Mouse (Mus musculus) brain, adult 2 months (tissue): ENCODE data around the gene Calcoco2.
"Not testable (repeated sequence)": the region's sequence is repeated elsewhere in the genome, so short reads cannot be mapped to it uniquely, and the experiment has no call there.

Source experiments
- DNase-seq: peaks from one replicate; pipeline ENCODE4 v3.0.0; 2011; ENCODE audit warnings: low read depth, low spot score

Gene Calcoco2

DNA sequence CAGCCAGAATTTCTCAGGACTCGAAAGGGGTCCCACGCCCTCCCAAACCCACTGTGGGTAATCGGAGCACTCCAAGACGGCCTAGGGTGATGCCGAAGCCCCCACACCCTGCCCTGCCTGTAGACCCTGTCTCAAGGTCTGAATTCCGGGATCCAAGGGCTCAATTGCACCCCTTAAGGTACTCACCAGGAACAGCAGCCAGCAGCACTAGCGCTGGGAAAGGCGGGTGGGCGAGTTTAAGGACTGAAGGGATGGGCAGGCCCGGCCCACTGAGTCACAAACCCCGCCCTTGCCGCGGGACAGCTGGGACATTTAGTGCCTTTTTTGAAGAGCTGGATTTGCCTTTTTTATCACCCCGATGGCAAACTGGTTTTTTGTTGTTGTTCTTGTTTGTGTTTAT, at the start of gene Calcoco2:
Calcoco2 (minus strand) TSS at position 214 of the 400 bp plus-strand sequence.
- DNase-seq = no peak

DNA sequence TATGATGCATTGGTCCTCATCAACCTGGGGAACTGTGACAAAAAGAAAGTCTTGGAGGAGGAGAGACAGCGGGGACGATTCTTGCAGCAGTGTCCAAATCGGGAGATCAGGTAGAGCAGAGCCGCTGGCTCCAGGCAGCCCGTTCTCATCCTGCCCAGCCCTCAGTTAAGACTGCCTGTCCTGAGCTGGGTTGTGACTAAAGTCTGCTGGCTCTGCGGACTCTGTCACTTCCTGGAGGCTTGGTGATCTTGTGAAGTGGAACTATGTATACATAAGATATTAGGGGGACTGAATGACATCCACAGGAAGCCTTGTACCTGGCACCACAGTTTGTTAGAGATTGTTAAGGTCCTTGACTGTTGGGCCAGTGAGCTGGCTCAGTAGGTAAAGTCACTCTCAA, 35.7 kb upstream of the Calcoco2 start:
- DNase-seq = no peak

DNA sequence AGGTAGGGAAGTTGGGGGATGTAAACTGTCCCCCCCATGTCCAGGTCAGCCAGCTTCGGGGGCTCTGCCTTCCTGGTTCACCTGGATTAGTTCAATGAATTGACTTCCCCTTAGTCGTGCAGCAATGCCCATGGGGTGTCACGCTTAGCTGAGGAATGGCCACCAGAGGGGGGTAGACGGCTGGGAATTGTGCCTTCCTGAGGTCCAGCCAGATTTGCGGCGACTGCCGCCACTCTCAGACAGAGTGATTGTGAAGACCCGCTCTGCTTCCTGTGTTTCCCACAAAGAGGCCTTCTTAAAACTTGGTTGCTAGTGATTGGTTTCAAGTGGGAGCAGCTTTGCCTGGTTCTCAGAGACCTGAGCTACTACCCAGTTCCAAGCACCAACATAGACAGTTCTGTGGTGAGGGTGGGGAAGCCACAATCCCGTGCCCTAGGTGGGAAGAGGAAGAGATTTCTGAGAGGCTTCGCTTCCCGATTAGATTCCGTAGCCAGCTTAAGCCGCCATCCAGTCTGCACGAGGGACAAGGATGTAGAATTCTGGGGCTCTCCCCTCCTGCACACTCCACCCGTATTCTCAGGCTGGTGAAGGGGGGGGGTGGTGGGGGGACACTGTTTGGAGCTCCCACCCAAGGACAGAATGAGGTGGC, 34.0 kb upstream of the Calcoco2 start:
- DNase-seq = peak; percentile 61

DNA sequence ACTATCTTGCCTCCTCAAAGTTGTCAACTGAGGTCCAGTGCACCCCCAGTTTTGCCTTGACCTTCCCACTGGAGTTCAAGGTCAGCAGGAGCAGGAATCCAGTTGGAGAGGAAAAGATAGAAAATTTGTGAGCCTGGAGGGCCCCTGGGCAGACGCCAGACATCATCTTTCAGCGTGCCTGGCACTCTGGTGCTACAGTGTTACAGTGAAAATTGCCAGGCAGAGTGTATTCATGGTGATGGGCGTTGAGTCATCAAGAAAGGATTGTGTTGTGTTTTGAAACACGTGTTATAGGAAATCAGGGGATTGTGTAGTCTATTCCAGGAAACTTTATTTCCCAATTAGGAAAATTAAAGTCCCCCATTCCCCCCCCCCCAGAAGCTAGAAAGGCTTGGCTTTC, 32.0 kb upstream of the Calcoco2 start:
- no peak for DNase-seq

DNA sequence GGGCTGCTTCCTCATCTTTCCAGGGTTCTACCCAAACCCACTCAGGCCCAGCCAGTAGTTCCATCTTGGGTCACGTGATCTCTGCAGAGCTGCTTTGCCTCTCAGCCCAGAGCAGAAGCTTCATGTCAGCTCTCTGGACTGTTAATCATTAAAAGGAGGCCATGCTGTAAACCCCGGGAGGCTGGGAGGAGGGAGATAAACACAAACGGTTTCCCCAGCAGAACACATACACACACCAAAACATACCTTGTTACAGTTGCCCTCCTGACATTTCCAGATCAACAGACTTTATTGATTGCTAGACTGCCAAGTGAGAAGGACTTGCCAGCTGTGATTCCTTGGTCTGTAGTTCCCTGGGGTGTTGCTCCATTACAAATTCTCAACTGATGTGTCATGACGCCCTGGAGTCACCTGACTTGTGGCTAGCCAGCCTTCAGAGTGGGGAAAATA, 29.0 kb upstream of the Calcoco2 start:
- no peak for DNase-seq

DNA sequence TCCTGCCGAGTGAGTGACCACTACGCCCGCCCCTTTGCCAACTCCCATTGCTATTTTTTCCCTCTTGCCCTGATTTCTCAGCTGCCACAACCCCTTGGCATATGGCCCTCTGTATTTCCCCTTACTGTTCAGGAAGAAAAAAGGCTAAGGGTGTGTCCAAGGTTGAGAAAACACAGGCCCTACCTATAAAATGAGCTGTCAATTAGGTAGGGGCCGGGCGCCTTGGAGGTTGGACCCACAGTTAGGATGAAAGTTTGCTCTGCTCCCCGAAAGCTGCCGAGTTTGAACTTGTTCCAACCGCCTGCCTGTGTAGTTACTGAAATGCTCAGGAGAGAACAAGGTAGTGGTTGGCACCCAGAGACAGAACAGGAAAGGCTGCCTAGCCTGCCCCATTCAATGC, 24.1 kb upstream of the Calcoco2 start:
- no peak for DNase-seq

DNA sequence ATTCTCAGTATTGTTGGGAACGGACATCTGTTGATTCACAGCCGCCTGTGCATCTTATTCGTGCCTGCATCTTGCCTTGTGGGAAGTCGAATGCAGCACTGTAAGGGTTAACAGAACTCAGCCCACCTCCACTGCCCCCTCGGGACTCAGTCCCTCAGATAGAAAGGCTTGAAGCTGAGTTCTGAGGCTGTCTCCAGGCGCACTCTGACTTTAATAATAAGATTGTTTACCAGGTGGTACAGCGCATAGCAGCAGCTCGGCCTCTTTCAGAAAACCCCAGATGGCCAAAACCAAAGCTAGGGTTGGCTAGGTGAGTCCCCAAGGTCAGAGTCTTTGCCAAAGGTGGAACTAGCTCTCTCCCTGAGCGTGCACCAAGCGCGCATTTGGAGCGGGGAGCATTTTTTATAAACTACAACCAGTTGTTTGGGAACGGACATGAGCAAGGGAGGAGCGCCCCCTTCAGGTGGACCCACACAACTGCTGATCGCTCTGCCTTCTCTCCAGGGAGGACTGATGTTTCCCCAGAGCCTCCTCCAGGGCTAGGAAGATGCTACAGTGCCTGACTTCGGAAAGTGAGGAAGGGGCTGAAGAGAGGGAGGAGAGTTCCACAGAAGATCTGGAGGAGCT, 21.6 kb upstream of the Calcoco2 start, which contains the start of gene Ttll6:
Ttll6 (plus strand) TSS at position 548 of the 627 bp plus-strand sequence.
- DNase-seq = peak; percentile 66

DNA sequence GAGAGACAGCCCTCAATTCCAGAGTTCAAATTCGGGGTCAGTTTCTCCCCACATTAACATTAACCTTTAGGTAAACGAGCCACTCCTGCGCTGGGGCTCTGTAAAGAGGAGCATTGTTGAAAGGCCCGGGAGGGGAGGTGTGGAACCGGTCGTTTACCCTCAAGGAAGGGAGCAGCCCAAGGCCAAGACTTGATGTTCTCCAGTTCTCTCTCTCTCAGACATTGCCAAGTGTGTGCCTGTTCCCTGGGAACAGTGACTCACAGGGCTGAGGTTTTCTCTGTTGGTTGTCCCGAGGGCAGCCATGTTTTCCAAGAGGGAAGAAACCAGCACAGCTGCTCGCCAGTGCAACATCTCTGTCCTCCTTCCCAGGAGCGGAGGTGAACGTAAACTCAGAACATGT, 18.8 kb upstream of the Calcoco2 start:
- DNase-seq = no peak

DNA sequence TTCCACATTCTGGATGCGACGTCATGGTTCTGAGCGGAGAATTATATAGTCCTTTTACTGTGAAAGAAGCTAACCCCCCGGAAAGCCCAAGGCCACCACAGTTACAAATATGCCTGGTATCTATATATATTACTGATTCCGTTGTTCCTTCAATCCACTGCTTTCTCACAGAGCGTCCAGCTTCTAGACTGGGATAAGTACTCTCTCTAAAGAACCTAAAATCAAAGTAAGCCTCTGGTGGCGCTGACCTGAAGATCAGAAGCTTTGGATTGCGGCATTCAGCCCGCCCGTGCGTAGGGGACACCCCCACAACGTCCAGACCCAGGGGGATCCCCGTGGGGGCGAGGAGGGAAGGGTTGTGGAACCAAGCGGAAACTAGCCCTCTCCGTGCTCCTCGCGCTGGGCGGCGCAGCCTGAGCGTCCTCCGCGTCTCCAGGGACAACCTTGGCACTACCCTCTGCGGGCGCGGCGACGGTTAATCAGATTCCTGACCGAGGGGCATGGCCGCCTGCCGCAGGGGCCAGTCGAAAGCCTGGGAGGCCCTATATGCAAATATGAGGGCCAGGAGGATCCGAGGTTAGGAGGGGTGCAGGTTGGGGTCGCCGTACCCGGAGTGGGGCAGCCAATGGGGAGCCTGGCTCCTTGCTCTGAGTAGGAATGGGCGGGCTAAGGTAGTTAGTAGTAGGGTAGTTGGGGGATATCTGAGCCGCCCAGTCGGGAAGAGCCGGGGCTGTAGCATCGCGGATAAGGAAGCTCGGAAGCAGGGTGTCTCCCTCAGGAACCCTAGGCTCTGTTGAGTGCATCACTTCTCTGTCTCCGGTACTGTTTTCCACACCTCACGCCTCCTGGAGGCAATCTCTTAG, 12.5 kb upstream of the Calcoco2 start:
- DNase-seq = no peak

DNA sequence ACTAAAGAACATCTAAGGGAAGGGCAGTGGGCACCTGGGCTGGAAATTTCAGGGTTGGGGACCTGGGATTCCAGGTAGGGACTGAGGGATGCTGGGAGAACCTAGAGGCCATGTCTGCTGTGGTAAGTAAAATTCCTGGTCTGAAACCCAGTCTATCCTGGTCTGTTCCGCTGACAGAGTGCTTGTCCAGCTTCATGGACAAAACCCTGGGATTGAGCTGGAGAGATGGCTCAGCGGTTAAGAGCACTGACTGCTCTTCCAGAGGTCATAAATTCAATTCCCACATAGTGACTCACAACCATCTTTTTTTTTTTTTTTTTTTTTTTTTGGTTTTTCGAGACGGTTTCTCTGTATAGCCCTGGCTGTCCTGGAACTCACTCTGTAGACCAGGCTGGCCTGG, 11.0 kb upstream of the Calcoco2 start:
- DNase-seq = not testable (repeated sequence)

DNA sequence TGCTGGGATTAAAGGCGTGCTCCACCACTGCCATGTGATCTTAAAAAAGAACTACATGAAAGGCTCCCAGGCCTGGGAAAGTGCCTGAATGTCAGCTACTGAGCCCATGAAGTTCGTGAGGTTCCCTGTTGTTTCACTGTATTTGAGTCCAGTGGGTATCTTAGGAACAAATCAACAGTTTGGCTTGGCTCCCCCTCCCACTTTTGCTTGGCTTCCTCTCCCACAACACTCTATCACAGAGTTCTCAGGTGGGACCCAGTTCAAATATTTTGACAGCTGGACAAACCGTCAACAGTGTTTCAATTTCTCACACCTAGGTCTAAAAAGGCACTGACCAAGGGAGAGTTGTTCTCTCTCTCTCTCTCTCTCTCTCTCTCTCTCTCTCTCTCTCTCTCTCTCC, 7.6 kb upstream of the Calcoco2 start:
- DNase-seq = no peak

DNA sequence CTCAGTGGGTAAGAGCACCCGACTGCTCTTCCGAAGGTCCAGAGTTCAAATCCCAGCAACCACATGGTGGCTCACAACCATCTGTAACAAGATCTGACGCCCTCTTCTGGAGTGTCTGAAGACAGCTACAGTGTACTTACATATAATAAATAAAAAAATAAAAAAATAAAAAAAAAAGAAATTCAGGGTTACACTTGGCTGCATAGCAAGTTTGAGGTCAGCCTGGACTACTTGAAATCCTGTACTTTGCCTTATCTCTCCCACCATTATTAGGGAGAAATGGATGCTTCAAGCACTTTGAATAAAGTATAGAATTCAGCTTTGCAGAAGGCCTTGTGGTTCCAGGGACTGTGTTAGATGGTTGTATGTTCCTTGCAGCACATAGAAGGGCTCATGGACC, 5.2 kb upstream of the Calcoco2 start:
- not testable (repeated sequence) for DNase-seq

DNA sequence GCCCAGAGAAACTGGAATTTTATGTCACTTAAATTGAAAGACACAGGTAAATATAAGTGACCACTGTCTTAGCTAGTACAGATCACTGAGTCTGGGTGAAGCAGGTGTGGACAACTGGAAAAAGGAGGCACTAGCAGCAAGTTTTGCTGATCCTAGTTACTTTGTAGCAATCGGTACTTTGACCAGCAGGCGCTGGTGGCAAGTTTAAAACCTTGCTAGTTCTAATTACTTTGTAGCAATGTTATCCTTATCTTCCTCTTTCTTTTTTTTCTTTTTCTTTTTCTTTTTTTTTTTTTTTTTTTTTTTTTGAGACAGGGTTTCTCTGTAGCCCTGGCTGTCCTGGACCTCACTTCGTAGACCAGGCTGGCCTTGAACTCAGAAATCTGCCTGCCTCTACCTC, 4.4 kb upstream of the Calcoco2 start:
- DNase-seq = no peak

DNA sequence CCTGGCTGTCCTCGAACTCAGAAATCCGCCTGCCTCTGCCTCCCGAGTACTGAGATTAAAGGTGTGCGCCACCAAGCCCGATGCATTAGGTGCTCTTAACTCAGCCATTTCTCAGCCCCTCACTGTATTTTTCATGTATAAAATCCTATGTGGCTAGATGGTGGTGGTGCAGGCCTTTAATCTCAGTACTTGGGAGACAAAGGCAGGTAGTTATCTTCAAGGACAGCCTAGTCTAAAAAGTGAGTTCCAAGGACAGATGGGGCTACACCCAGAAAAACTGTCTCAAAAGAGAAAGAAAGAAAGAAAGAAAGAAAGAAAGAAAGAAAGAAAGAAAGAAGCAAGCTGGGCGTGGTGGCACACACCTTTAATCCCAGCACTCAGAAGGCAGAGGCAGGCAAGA, 3.7 kb upstream of the Calcoco2 start:
- DNase-seq = no peak

DNA sequence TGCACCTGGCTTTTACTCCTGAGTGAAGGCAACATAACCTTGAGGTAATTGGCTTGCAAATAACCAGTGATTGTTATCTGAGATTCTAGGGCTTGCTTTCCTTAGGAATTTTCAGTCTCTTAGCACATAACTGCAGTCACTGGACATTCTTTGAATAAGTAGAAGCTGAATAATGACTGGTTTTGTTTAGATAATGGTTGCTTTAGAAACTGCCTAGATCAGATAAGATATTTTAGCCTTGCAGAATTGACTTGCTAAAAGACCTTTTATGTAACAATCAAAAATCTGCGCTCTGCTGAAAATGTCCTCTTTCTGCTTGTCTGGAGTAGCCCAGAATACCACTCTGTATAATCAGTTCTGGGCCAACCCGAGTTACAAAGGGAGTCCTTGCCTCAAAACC, 2.3 kb upstream of the Calcoco2 start:
- no peak for DNase-seq

DNA sequence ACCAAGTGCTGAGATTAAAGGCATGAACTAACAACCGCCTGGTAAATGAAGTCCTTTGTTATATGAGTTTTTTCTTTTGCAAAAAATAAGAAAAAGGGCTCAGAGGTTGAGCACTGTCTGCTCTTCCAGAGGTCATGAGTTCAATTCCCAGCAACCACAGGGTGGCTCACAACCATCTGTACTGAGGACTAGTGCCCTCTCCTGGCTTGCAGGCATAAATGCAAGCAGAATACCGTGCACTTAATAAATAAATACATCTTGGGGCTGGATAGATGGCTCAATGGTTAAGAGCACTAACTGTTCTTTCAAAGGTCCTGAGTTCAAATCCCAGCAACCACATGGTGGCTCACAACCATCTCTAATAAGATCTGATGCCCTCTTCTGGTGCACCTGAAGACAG, 814 bp downstream of the Calcoco2 start:
- DNase-seq = not testable (repeated sequence)

DNA sequence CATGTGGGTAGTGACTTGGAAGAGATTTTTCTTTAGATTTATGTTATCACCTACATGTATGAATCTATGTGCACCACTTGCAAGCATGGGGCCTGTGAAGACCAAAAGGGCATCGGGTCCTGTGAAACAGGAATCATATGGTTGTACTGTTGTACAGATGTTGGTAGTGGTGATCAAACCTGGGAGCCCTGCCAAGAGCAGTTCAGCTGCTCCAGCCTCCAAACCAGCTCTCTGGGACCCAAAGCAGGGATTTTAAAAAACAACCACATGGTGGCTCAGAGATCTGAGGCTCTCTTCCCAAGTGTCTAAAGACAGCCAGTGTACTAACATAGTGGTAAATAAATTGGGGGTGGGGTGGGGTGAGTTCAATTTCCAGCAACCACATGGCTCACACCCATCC, 3.4 kb downstream of the Calcoco2 start:
- no peak for DNase-seq

DNA sequence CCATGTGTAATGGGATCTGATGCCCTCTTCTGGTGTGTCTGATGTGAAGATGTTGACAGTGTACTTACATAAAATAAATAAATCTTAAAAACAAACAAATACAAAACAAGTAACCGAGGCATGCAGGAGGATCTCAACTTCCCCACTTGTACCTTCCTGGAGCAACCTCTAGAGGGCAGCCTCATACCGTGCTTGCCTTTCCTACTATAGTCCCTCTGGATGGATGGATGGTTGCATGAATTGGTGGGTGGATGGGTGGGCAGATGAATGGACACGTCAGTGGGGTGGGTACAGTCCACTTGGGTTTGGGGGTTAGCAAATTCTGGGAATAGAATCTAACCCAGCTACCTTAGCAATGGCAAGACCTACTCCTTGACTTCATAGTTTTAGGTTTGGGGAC, 18.4 kb downstream of the Calcoco2 start:
- DNase-seq = peak; percentile 44

DNA sequence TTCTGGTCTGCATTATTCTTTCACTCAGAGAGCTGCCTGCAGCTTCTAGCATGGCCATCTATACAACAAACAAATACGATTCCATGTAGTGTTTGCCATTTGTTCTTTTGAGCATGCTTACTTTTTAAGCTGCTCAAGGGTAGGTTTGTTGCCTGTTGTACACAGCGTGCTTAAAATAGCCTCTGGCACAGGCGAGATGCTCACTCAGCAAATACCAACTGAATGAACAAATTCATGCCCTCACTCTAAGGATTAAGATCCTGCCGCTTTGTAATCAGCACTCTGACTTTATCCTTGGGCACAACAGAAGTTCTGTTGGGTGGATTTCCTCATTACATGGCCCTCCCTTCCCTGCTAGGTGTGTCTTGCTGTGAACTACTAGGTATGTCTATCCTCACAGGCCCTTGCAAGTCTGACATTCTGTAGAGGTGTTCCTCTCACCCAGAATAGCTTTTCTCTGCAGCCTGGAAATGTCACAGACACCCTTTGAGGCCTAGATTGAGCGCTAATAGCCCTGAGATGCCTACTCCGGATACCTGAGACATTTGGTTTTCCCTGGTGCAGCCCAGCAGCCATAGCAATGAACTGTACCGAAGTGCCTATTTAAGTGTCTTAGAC, 19.0 kb downstream of the Calcoco2 start:
- DNase-seq = no peak

DNA sequence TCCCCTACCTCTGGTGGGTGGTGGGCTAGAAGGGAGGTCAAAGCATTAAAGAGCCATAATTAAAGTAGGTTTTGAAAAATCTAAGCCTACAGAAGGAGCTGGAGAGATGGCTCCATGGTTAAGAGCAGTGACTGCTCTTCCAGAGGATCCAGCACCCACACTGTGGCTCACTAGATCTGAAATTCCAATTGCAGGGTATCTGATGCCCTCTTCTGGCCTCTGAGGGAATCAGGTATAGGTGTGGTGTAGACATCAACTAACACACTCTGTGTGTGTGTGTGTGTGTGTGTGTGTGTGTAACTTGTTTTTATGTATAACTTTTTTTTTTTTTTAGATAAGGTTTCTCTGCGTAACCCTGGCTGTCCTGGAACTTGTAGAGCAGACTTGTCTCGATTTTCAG, 20.7 kb downstream of the Calcoco2 start:
- DNase-seq = peak; percentile 35

DNA sequence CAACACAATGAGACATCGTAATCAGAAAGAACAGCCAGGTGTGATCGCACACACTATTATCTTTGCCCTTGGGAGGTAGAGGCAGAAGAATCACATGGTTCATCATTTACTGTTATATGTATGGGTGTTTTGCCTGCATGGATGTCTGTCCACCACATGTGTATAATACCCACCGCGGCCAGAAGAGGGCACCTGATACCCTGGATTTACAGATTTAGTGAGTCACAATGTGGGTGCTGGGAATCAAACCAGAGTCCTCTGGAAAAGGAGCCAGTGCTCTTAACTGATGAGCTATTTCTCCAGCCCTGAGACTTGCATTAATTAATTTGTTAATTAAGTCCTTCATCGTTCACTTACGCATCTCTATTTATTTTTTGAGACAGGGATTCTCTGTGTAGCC, 23.8 kb downstream of the Calcoco2 start:
- no peak for DNase-seq

DNA sequence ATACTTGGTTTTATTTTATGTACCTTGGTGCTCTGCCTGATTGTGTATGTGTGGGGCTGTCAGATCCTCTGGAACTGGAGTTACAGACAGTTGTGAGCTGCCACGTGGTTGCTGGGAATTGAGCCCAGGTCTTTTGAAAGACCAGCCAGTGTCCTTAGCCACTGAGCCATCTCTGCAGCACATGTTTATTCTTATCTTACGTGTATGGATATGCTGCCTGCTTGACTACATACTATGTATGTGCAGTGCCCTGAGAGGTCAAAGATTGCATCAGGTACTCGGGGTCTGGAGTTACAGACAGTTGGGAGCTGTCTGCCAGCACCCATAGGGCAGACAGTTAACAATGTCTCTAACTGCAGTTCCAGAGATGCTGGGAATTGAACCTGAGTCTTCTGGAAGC, 29.1 kb downstream of the Calcoco2 start:
- no peak for DNase-seq
